Mouse (Mus musculus) retina, postnatal 1 day (tissue): Measurements from ENCODE around the gene Vbp1.

Experiments used
- DNase-seq: peaks from one replicate; pipeline ENCODE4 v3.0.0-alpha.2; 2012

The Vbp1 gene

GRCm38 (mm10) chrX:75514179-75514972 is at the start of gene Vbp1:
Gene Vbp1 (plus strand): TSS chrX:75514299.
- peak; percentile 95 for DNase-seq

- peak; percentile 74 for DNase-seq
Measured at GRCm38 (mm10) chrX:75475182-75475644, 38.9 kb upstream of the Vbp1 start.

- no peak for DNase-seq
Measured at GRCm38 (mm10) chrX:75489886-75490285, 24.2 kb upstream of the Vbp1 start.

- no peak for DNase-seq
Measured at GRCm38 (mm10) chrX:75513787-75514178, 316 bp upstream of the Vbp1 start.

GRCm38 (mm10) chrX:75577582-75578324 is 63.7 kb downstream of the Vbp1 start, which contains the start of gene Rab39b:
Gene Rab39b (minus strand): TSS chrX:75578231.
- peak; percentile 78 for DNase-seq

- no peak for DNase-seq
Measured at GRCm38 (mm10) chrX:75578539-75578938, 64.4 kb downstream of the Vbp1 start.
